Mouse (Mus musculus): ENCODE measurements around the gene Rsph4a. TPM values are rescaled to one million over a fixed set of nuclear protein-coding genes. Genes with fewer than 3 reads are reported as not detected.
A peak's percentile ranks its signal among the peaks of the same experiment; 100 is the strongest.
"Not testable (repeated sequence)": the region's sequence is repeated elsewhere in the genome, so short reads cannot be mapped to it uniquely, and the experiment has no call there.

The Rsph4a gene
- total RNA-seq (2021) = 1 to 10 TPM; 6.2 to 7.1 TPM
- long read RNA-seq, partial matches to known transcripts = 0 of 1 reads
- long read RNA-seq, other reads (novel, unspliced or antisense) = 0 of 1 reads

DNA sequence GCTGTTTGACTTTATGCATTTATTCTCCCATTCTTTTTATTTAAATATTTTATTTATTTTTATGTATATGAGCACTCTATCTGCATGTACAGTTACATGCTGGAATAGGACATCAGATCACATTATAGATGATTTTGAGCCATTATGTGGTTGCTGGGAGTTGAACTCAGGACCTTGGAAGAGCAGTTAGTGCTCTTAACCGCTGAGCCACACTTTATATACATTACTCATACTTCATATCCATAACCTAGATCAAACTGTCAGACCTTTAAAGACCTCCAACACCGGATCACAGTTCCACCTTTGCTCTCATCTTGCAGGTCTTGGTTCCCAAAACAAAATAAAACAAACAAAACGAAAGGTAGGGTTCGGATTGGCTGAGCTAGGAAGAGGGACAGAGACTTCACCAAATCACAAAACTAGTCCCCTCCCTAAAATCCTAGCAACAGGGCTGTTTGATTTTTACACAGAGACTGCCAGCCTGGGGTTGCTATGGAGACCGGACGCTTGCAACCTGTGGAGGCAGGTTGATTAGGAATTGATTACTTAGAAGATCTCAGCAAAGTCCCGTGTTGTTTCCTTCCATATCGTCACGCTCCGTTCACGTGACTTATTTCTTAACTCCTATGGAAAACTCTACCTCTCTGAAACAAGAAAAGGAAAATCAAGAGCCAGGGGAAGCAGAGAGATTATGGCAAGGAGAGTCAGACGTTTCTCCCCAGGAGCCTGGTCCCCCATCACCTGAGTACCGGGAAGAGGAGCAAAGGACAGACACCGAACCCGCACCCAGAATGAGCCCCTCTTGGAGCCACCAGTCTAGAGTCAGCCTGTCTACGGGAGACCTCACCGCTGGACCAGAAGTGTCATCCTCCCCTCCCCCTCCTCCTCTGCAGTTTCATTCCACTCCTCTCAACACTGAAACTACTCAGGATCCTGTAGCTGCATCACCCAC lies at the start of gene Rsph4a:
Gene Rsph4a (plus strand): TSS at position 582 of the 952 bp plus-strand sequence.
- peak; percentile 64 to 69 for DNase-seq (ENCODE audit: low spot score in 2 of 2)

DNA sequence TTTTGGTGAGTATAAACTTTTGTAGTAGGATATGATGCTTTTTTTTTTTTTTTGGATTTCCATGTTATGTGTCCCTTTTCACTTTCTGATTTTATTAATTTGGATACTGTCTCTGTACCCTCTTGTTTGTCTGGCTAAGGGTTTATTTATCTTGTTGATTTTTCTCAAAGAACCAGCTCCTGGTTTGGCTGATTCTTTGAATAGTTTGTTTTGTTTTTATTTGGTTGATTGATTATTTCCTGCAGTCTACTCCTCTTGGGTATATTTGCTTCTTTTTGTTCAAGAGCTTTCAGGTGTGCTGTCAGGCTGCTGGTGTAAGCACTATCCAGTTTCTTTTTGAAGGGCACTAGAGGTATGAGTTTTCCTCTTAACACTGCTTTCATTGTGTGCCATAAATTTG lies 47.5 kb upstream of the Rsph4a start, which contains the start of gene Sult3a1:
Gene Sult3a1 (plus strand): TSS at position 301 of the 400 bp plus-strand sequence.
- DNase-seq (ENCODE audit: low spot score in 2 of 2) = no peak

DNA sequence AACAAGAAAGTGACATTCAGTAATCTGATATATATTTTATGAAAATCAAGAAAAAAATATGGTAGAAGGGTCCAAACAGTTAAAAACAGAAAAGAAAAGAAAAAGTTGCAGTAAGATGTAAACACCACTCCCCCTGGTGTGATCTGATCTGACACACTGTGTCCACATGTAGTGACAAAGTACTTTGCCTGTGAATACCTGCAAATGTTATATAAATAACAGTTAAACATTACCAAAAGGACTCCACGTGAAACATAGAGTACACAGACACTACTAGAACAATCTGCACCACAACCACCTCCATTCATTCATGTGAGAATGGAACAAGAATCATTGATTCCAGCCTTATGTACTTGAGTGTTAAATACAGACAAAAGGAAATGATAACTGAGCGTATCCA lies 38.9 kb upstream of the Rsph4a start:
- no peak for DNase-seq (ENCODE audit: low spot score in 2 of 2)

DNA sequence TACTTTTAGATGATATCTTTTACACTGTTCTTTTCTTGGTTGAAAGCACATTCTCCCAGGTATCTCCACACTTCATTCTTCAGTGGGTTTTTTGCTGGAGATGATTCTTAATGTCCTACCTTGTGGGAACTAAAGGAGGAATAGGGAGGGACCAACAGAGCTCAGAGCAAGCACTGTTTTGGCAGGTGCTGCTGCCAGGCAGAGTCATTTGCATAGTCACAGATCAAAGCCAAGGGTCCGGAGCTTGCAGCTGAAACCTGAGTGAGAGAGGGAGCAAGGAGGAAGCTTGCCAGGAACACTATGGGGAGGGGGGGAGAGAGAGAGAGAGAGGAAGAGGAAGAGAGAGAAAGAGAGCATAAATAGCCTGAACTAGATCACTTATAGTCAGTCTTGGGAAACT lies 34.5 kb upstream of the Rsph4a start:
- no peak for DNase-seq (ENCODE audit: low spot score in 2 of 2)

DNA sequence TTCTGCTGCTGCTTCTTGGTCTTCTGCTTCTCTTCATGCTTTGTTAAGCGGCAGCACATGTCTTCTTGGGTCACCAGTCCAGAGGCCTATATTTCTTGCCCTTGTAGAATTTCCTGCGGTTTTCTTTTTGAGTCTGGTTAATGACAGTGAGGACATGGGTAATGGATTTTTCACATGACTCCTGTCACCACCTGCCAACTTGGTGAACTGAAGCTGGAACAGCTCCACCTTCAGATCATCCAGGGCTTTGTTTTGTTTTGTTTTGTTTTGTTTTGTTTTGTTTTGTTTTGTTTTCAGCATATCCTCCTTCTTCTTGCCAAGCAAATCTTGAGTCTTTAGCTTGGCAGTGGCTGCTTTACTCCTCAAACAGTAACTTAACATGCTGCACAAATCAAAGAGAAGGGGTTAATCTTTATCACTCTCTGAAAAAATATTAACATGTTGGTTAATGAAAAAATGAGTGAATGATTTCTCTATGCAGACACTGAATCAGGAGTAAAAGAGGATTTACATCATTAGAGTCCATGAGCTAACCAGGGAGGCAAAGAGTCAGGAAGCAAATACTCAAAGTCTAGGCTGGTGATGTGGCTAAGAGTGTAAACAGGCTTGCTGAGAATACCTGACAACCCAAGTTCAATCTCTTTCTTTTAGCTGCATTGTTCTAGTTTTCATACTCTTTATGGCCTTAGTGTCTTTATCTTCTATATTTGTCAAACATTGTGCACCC lies 32.1 kb upstream of the Rsph4a start:
- DNase-seq (ENCODE audit: low spot score in 2 of 2) = no peak

DNA sequence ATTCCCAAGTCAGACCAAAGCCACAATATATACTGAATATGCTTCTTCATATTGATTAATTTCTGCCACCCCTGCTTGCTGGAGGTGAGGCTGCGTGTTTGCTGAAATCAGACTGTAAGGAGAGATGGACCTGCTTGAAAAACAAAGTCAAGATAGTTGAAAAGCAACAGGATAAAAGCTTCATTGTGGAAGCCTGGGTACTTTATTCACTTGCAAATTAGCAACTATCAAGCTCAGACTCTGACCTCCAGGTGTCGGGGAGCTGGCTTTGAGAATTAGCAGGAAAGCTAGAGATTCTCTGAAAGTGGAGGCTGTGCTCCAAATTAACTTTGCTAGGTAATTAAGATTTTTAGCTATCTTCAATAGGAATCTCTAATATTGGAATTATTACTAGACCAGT lies 22.5 kb upstream of the Rsph4a start:
- not testable (repeated sequence) for DNase-seq (ENCODE audit: low spot score in 2 of 2)

DNA sequence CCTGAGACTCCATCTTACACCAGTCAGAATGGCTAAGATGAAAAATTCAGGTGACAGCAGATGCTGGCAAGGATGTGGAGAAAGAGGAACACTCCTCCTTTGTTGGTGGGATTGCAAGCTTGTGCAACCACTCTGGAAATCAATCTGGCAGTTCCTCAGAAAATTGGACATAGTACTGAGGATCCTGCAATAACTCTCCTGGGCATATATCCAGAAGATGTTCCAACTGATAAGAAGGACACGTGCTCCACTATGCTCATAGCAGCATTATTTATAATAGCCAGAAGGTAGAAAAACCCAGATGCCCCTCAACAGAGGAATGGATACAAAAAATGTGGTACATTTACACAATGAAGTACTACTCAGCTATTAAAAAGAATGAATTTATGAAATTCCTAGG lies 3.4 kb upstream of the Rsph4a start:
- DNase-seq (ENCODE audit: low spot score in 2 of 2) = not testable (repeated sequence)

DNA sequence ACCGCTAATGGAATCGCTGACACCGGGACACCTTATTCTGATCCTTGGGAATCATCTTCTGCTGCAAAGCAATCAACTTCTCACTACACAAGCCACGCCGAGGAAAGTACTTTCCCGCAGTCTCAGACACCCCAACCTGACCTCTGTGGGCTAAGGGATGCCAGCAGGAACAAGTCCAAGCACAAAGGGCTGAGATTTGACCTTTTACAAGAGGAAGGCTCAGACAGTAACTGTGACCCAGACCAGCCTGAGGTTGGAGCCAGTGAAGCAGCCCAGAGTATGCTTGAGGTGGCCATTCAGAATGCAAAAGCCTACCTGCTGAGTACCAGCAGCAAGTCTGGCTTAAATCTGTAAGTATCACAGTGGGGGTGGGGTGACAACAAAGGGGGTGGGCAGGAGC lies 578 bp downstream of the Rsph4a start:
- DNase-seq (ENCODE audit: low spot score in 2 of 2) = peak in 1 of 2 experiments; percentile 4

DNA sequence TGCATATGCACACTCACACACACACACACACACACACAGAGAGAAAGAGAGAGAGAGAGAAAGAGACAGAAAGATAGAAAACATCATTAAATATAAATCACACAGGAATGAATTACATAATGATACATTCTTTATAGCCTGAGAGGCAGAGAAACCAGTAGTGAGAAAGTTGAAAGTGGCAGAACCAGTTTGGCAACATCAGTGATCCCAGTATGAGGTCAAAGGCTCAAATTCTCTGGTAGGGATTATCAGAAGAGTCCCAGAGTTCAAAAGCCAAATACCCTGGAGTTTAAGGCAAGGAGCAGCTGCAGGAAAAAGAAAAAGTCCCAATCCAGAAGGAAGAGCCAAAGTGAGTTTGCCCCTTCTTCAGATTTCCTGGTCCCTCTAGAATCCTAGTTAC lies 35.8 kb downstream of the Rsph4a start:
- no peak for DNase-seq (ENCODE audit: low spot score in 2 of 2)

DNA sequence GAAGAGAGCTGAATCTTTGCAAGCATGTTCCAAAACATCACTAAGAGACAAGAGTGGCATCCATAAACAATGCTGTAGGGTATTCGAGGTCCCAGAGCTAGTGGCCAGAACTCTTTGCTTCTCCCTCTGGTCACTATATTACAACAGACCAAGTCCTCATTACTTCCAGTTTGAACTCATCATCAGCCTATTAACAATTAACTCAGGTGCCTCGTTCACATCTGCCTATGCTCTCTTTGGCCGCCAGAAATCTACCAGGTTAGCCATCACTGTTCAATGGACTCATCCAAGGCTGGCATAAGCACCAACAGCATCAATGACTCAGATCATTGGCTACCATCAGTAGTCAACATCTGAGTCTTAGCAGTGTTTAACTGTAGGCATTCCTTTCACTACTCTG lies 40.5 kb downstream of the Rsph4a start:
- DNase-seq (ENCODE audit: low spot score in 2 of 2) = no peak

DNA sequence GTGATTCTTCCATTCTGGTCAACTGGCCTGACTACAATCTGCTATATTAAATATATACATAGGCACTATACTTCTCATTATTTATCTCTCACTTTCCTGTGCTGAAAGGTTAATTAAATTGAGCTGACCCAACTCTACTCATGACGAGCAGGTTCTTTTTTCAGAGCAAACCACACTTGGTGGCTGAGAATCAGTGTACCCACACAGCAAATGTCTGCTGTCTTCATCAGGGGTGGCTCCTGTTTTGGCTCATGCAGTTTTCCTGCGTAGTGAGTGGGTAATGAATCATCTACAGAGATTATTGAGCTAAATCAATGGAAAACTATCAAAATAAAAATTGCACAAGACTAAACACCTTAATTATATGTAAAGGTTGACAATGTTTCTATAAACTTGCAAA lies 41.4 kb downstream of the Rsph4a start:
- no peak for DNase-seq (ENCODE audit: low spot score in 2 of 2)

DNA sequence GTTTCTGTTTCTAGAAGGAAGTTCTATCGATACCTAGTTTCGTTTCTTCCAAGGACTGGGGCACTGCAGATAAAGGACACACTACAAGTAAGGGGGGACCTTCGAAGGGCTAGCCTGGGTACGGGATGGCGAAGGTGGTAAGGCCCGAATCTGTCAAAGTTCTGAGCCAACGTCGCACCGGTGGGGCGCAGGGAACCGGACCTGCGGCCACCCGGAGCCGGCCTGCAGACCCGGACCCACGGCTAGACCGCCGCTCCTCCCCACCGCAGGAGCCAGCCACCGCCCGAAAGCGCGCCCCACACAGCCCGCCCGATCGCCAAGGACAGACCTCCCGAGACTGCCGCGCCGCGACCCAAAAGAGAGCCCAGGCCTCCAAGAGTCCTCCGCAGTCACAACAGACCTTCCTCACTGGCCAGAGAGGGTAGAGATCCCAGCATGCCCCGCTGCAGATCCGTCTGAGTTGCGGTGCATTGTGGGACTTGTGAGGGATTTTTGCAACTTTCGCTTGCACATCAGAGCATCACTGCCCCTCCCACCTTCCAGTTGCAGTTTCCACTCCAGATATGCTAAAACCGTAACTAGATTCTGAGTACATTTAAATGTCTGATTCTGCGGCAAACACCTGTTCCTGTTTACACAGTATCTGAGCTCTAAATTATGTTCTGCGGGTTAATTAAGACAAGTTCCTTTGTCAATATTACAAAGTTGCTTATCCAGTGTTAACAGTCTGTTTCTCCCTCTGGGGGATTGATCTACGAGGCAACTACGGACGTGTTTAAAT lies 46.1 kb downstream of the Rsph4a start, which contains the start of gene Zup1:
Gene Zup1 (minus strand): TSS at position 467 of the 781 bp plus-strand sequence.
- peak; percentile 70 to 81 for DNase-seq (ENCODE audit: low spot score in 2 of 2)

DNA sequence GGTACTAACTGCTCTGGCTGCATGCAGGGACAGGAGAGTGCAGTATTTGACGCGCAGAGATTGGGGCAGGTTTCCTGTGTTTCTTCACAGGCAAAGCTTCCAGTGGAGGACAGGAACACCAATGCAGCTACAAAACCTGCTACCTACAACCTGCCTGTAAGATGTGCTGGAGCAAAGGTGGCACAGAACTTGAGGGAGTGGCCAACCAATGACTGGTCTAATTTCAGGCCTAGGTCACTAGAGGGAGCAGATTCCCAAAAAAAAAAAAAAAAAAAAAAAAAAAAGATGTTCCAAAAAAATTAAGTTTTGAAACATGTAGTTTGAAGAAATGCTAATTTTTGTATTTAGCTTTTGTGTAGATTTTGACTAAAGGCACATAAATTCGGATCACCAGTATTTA lies 47.6 kb downstream of the Rsph4a start:
- no peak for DNase-seq (ENCODE audit: low spot score in 2 of 2)

Other genes starting within 250 kb of the Rsph4a start
- under 1 TPM in 1 of 2 experiments, not detected in 1; 0.43 TPM for gene Sult3a2, start 118.4 kb upstream of the Rsph4a start, total RNA-seq (2021)
- gene Sult3a1, start 47.4 kb upstream of the Rsph4a start, total RNA-seq (2021) = not detected
- 10 to 100 TPM; 14.0 to 14.7 TPM for gene Zup1, start 46.2 kb downstream of the Rsph4a start, total RNA-seq (2021)
- 100 to 1,000 TPM; 102 to 107 TPM for gene Rwdd1, start 114.5 kb downstream of the Rsph4a start, total RNA-seq (2021)
- under 1 TPM; 0.80 TPM for gene Trappc3l, start 132.5 kb downstream of the Rsph4a start, total RNA-seq (2021)
- not detected for gene Calhm4, start 139.2 kb downstream of the Rsph4a start, total RNA-seq (2021)
- 1 to 10 TPM; 2.1 to 2.2 TPM for gene Calhm5, start 191.4 kb downstream of the Rsph4a start, total RNA-seq (2021)
- not detected for gene Calhm6, start 222.9 kb downstream of the Rsph4a start, total RNA-seq (2021)

Data from layer of hippocampus, postnatal 10 days (tissue).